Mouse (Mus musculus) G1E-ER4 (cell line): ENCODE data around the gene Gm13289. TPM values are rescaled to one million over a fixed set of nuclear protein-coding genes. Genes with fewer than 3 reads are reported as not detected.
"Not testable (repeated sequence)": the region's sequence is repeated elsewhere in the genome, so short reads cannot be mapped to it uniquely, and the experiment has no call there.

ENCODE experiments used
- GATA1 ChIP-seq: IDR thresholded peaks from one replicate; pipeline ENCODE4 v1.8.0; 2012; ENCODE audit warnings: low read length, inconsistent platforms
- polyA plus RNA-seq: library from polyadenylated mRNA; stranded (reverse); fragments of >175 nt; gene quantifications from 2 replicates; pipeline ENCODE4 v1.2.3, GENCODE M21; 2012

The Gm13289 gene
- not detected in 2 replicates for polyA plus RNA-seq

GRCm38 (mm10) chr4:88776622-88777021 lies at the start of gene Gm13289:
TSS of gene Gm13289 (plus strand) at chr4:88776922.
- TF ChIP-seq GATA1 = not testable (repeated sequence)

- no peak for TF ChIP-seq GATA1
These were observed 49.4 kb upstream of the Gm13289 start for GRCm38 (mm10) chr4:88727324-88727723.

- no peak for TF ChIP-seq GATA1
These were observed 38.2 kb upstream of the Gm13289 start for GRCm38 (mm10) chr4:88738480-88738879.

- TF ChIP-seq GATA1 = no peak
These were observed 37.7 kb upstream of the Gm13289 start for GRCm38 (mm10) chr4:88739036-88739435.

GRCm38 (mm10) chr4:88741426-88741825 lies 35.3 kb upstream of the Gm13289 start:
- no peak for TF ChIP-seq GATA1

- TF ChIP-seq GATA1 = no peak
These were observed 33.9 kb upstream of the Gm13289 start for GRCm38 (mm10) chr4:88742771-88743371.

GRCm38 (mm10) chr4:88744207-88744606 lies 32.5 kb upstream of the Gm13289 start:
- no peak for TF ChIP-seq GATA1

- TF ChIP-seq GATA1 = no peak
These were observed 26.8 kb upstream of the Gm13289 start for GRCm38 (mm10) chr4:88749926-88750325.

- not testable (repeated sequence) for TF ChIP-seq GATA1
These were observed 21.8 kb upstream of the Gm13289 start, which contains the start of gene Gm13271 for GRCm38 (mm10) chr4:88754818-88755340. TSS of gene Gm13271 (plus strand) at chr4:88754868.

GRCm38 (mm10) chr4:88759610-88760268 lies 17.0 kb upstream of the Gm13289 start, which contains the start of gene Gm13283:
TSS of gene Gm13283 (plus strand) at chr4:88760119.
- TF ChIP-seq GATA1 = not testable (repeated sequence)

- TF ChIP-seq GATA1 = not testable (repeated sequence)
These were observed 3.2 kb upstream of the Gm13289 start, which contains the start of gene Gm13290 for GRCm38 (mm10) chr4:88773534-88773933. TSS of gene Gm13290 (plus strand) at chr4:88773834.

- TF ChIP-seq GATA1 = not testable (repeated sequence)
These were observed 2.8 kb downstream of the Gm13289 start, which contains the start of gene Gm13272 for GRCm38 (mm10) chr4:88779550-88779949. TSS of gene Gm13272 (plus strand) at chr4:88779850.

- TF ChIP-seq GATA1 = not testable (repeated sequence)
These were observed 5.1 kb downstream of the Gm13289 start, which contains the start of gene Ifnz for GRCm38 (mm10) chr4:88781831-88782230. TSS of gene Ifnz (plus strand) at chr4:88782131.

GRCm38 (mm10) chr4:88785409-88785808 lies 8.7 kb downstream of the Gm13289 start, which contains the start of gene Gm13276:
TSS of gene Gm13276 (plus strand) at chr4:88785709.
- TF ChIP-seq GATA1 = not testable (repeated sequence)

- not testable (repeated sequence) for TF ChIP-seq GATA1
These were observed 11.7 kb downstream of the Gm13289 start, which contains the start of gene Gm13277 for GRCm38 (mm10) chr4:88788402-88788801. TSS of gene Gm13277 (plus strand) at chr4:88788632.

- not testable (repeated sequence) for TF ChIP-seq GATA1
These were observed 14.5 kb downstream of the Gm13289 start, which contains the start of gene Gm13278 for GRCm38 (mm10) chr4:88791250-88791649. TSS of gene Gm13278 (plus strand) at chr4:88791550.
